Mouse (Mus musculus) lung, postnatal 36 days (tissue): ENCODE data around the gene Cisd3.
"Not testable (repeated sequence)": the region's sequence is repeated elsewhere in the genome, so short reads cannot be mapped to it uniquely, and the experiment has no call there.

Source experiments
- DNase-seq: peaks from one replicate; pipeline ENCODE4 v3.0.0; 2022; ENCODE audit warnings: mixed read lengths

Cisd3 gene

GRCm38 (mm10) chr11:97714784-97715760 lies 29.4 kb downstream of the Cisd3 start:
- peak; percentile 71 for DNase-seq

- no peak for DNase-seq
Observed at GRCm38 (mm10) chr11:97716021-97716420, 30.4 kb downstream of the Cisd3 start.

GRCm38 (mm10) chr11:97717369-97718280 lies 32.0 kb downstream of the Cisd3 start:
- no peak for DNase-seq

- DNase-seq: peak; percentile 49
Observed at GRCm38 (mm10) chr11:97718281-97718860, 32.7 kb downstream of the Cisd3 start.

GRCm38 (mm10) chr11:97719041-97719440 lies 33.4 kb downstream of the Cisd3 start:
- DNase-seq: no peak

GRCm38 (mm10) chr11:97721338-97721737 lies 35.7 kb downstream of the Cisd3 start:
- DNase-seq: no peak

- no peak for DNase-seq
Observed at GRCm38 (mm10) chr11:97723709-97724108, 38.1 kb downstream of the Cisd3 start.

GRCm38 (mm10) chr11:97728311-97728710 lies 42.7 kb downstream of the Cisd3 start:
- peak; percentile 28 for DNase-seq

GRCm38 (mm10) chr11:97728730-97729129 lies 43.1 kb downstream of the Cisd3 start:
- DNase-seq: no peak

GRCm38 (mm10) chr11:97733689-97734088 lies 48.1 kb downstream of the Cisd3 start:
- DNase-seq: no peak

GRCm38 (mm10) chr11:97734810-97735209 lies 49.2 kb downstream of the Cisd3 start:
- not testable (repeated sequence) for DNase-seq

- no peak for DNase-seq
Observed at GRCm38 (mm10) chr11:97736645-97737044, 51.0 kb downstream of the Cisd3 start.

- no peak for DNase-seq
Observed at GRCm38 (mm10) chr11:97737600-97737999, 52.0 kb downstream of the Cisd3 start.
